Mouse (Mus musculus) liver, postnatal 0 days (tissue): ENCODE data around the gene Macc1. TPM values are rescaled to one million over a fixed set of nuclear protein-coding genes. Genes with fewer than 3 reads are reported as not detected.
"Not testable (repeated sequence)": the region's sequence is repeated elsewhere in the genome, so short reads cannot be mapped to it uniquely, and the experiment has no call there.

Experiments
- ATAC-seq: fragments of 200-750 bp; cut with Nextera tagmentation; 2 replicates; pipeline ENCODE4 v1.8.0; 2017; ENCODE audit warnings: mild to moderate bottlenecking, moderate library complexity
- DNase-seq: peaks from one replicate; pipeline ENCODE4 v3.0.0-alpha.2; 2016
- H3K27ac ChIP-seq: fragments of 300-500 bp; sonication (generic); 2 replicates; pipeline ENCODE4 v1.5.1; 2014; ENCODE audit warnings: antibody characterized with exemption, moderate library complexity, mild to moderate bottlenecking, low read depth
- H3K27me3 ChIP-seq: fragments of 300-500 bp; sonication (generic); 2 replicates; pipeline ENCODE4 v1.6.1; 2014; ENCODE audit warnings: low read length, control low read depth, mixed read lengths; ENCODE audit not compliant: insufficient read depth
- H3K36me3 ChIP-seq: fragments of 300-500 bp; sonication (generic); replicated peaks from 2 replicates; pipeline ENCODE4 v1.6.1; 2014; ENCODE audit warnings: mild to moderate bottlenecking, control low read depth, low read length, moderate library complexity, mixed read lengths; ENCODE audit not compliant: insufficient read depth
- H3K4me1 ChIP-seq: fragments of 300-500 bp; sonication (generic); 2 replicates; pipeline ENCODE4 v1.6.1; 2014; ENCODE audit warnings: antibody characterized with exemption, mild to moderate bottlenecking, control low read depth; ENCODE audit not compliant: insufficient read depth
- H3K4me2 ChIP-seq: fragments of 300-500 bp; sonication (generic); 2 replicates; pipeline ENCODE4 v1.6.1; 2014; ENCODE audit warnings: low read depth, mild to moderate bottlenecking, low read length, moderate library complexity, mixed read lengths
- H3K4me3 ChIP-seq: fragments of 300-500 bp; sonication (generic); 2 replicates; pipeline ENCODE4 v1.5.1; 2014; ENCODE audit warnings: low read depth, low read length
- H3K9ac ChIP-seq: fragments of 300-500 bp; sonication (generic); replicated peaks from 2 replicates; pipeline ENCODE4 v1.6.1; 2014; ENCODE audit warnings: mild to moderate bottlenecking, moderate library complexity
- H3K9me3 ChIP-seq: fragments of 300-500 bp; sonication (generic); 2 replicates; pipeline ENCODE4 v1.6.1; 2016; ENCODE audit warnings: mild to moderate bottlenecking, control low read depth, low read length, mixed read lengths
- CTCF ChIP-seq: sonication (generic); IDR thresholded peaks from 2 replicates; pipeline ENCODE4 v1.5.1; 2016; ENCODE audit warnings: antibody characterized with exemption, low read depth
- EP300 ChIP-seq: IDR thresholded peaks from 2 replicates; pipeline ENCODE4 v1.6.1; 2016; ENCODE audit warnings: antibody characterized with exemption, low read depth, mild to moderate bottlenecking
- WGBS: fragments of 180-500 bp; shearing (Covaris S2); extraction: QIAGEN DNeasy Blood & Tissue Kit; methylation state at CpG from one replicate; pipeline ENCODE4 v1.1.7; 2014; ENCODE audit not compliant: insufficient replicate concordance; 5-methylcytosine and 5-hydroxymethylcytosine counted together
- polyA plus RNA-seq: library from polyadenylated mRNA; unstranded; fragments of >200 nt; fragmentation: Nextera tagmentation; extraction: Ambion mirVana; gene quantifications from 2 replicates; pipeline ENCODE4 v1.2.1, GENCODE M21; 2015

The Macc1 gene
- polyA plus RNA-seq, 1 experiment from 2014 or later = 0.04 TPM

GRCm38 (mm10) chr12:119333376-119333775 is 19.3 kb downstream of the Macc1 start:
- H3K9ac ChIP-seq = no peak overlapping the region
- no peaks in the 10 kb centered on the region for H3K27me3 ChIP-seq
- no peaks in the 10 kb centered on the region for H3K9me3 ChIP-seq
- DNase-seq = no peak
- H3K4me1 ChIP-seq = no peaks in the 10 kb centered on the region
- TF ChIP-seq CTCF = no peak
- no peak for TF ChIP-seq EP300
- no peaks in the 10 kb centered on the region for H3K36me3 ChIP-seq
- no peak overlapping the region for H3K27ac ChIP-seq
- H3K4me2 ChIP-seq = no peak overlapping the region
- no peak for ATAC-seq
- no peak overlapping the region for H3K4me3 ChIP-seq

GRCm38 (mm10) chr12:119352579-119352978 is 38.5 kb downstream of the Macc1 start:
- WGBS = 37% methylated on average over 16 of the region's 16 CpGs
- not testable (repeated sequence) for H3K4me2 ChIP-seq, H3K4me1 ChIP-seq, H3K36me3 ChIP-seq, H3K27ac ChIP-seq, H3K9ac ChIP-seq, H3K4me3 ChIP-seq, DNase-seq, H3K9me3 ChIP-seq, H3K27me3 ChIP-seq, ATAC-seq

- no peaks in the 10 kb centered on the region for H3K27me3 ChIP-seq
- H3K9ac ChIP-seq = no peak overlapping the region
- no peak overlapping the region for H3K4me2 ChIP-seq
- H3K4me1 ChIP-seq = no peaks in the 10 kb centered on the region
- ATAC-seq (no peak), DNase-seq (no peak)
- no peaks in the 10 kb centered on the region for H3K9me3 ChIP-seq
- H3K27ac ChIP-seq = no peak overlapping the region
- no peaks in the 10 kb centered on the region for H3K36me3 ChIP-seq
- no peak for TF ChIP-seq EP300
- TF ChIP-seq CTCF = no peak
- H3K4me3 ChIP-seq = no peak overlapping the region
- 64% methylated on average over 7 of the region's 7 CpGs for WGBS
Observed at GRCm38 (mm10) chr12:119357418-119358241, 43.6 kb downstream of the Macc1 start.

- no peak for ATAC-seq
- H3K4me3 ChIP-seq = no peak overlapping the region
- WGBS = 65% methylated on average over 1 of the region's 1 CpGs
- no peak overlapping the region for H3K4me2 ChIP-seq
- H3K4me1 ChIP-seq = no peaks in the 10 kb centered on the region
- H3K27me3 ChIP-seq = no peaks in the 10 kb centered on the region
- no peaks in the 10 kb centered on the region for H3K9me3 ChIP-seq
- no peak for DNase-seq
- no peak overlapping the region for H3K9ac ChIP-seq
- TF ChIP-seq CTCF (no peak), EP300 (no peak)
- no peaks in the 10 kb centered on the region for H3K36me3 ChIP-seq
- no peak overlapping the region for H3K27ac ChIP-seq
Observed at GRCm38 (mm10) chr12:119358242-119358515, 44.1 kb downstream of the Macc1 start.

GRCm38 (mm10) chr12:119365041-119365440 is 51.0 kb downstream of the Macc1 start:
- H3K4me2 ChIP-seq = no peak overlapping the region
- 70% methylated on average over 1 of the region's 1 CpGs for WGBS
- no peaks in the 10 kb centered on the region for H3K9me3 ChIP-seq
- H3K27me3 ChIP-seq = no peaks in the 10 kb centered on the region
- no peaks in the 10 kb centered on the region for H3K4me1 ChIP-seq
- DNase-seq = no peak
- H3K36me3 ChIP-seq = no peaks in the 10 kb centered on the region
- no peak for ATAC-seq
- H3K9ac ChIP-seq = no peak overlapping the region
- TF ChIP-seq EP300 = no peak
- TF ChIP-seq CTCF = no peak
- H3K27ac ChIP-seq = no peak overlapping the region
- no peak overlapping the region for H3K4me3 ChIP-seq

- ATAC-seq (no peak), DNase-seq (no peak)
- H3K36me3 ChIP-seq = no peaks in the 10 kb centered on the region
- WGBS = 53% methylated on average over 4 of the region's 4 CpGs
- no peaks in the 10 kb centered on the region for H3K4me1 ChIP-seq
- no peak for TF ChIP-seq CTCF
- no peak for TF ChIP-seq EP300
- no peak overlapping the region for H3K4me3 ChIP-seq
- no peaks in the 10 kb centered on the region for H3K27me3 ChIP-seq
- no peak overlapping the region for H3K27ac ChIP-seq
- no peaks in the 10 kb centered on the region for H3K9me3 ChIP-seq
- H3K9ac ChIP-seq = no peak overlapping the region
- no peak overlapping the region for H3K4me2 ChIP-seq
Observed at GRCm38 (mm10) chr12:119369832-119370231, 55.8 kb downstream of the Macc1 start.

GRCm38 (mm10) chr12:119372359-119372758 is 58.3 kb downstream of the Macc1 start:
- Histone ChIP-seq H3K4me2 (no peak overlapping the region), H3K4me3 (no peak overlapping the region), H3K4me1 (no peaks in the 10 kb centered on the region), H3K9ac (no peak overlapping the region), H3K36me3 (no peaks in the 10 kb centered on the region), H3K27me3 (no peaks in the 10 kb centered on the region), H3K27ac (no peak overlapping the region), H3K9me3 (no peaks in the 10 kb centered on the region)
- 56% methylated on average over 4 of the region's 4 CpGs for WGBS
- DNase-seq (no peak), ATAC-seq (no peak)
- TF ChIP-seq CTCF = no peak
- no peak for TF ChIP-seq EP300
